Mouse (Mus musculus) ovary, adult 18-20 months (tissue): ENCODE measurements around the gene Cpa2.

Experiments used
- DNase-seq: peaks from one replicate; pipeline ENCODE4 v3.0.0; 2022; ENCODE audit warnings: low spot score, mixed read lengths

Gene Cpa2

GRCm38 (mm10) chr6:30541009-30541799 is at the start of gene Cpa2:
Gene Cpa2, plus strand, starts transcription at chr6:30541582.
- no peak for DNase-seq

- no peak for DNase-seq
Measured at GRCm38 (mm10) chr6:30499049-30499448, 42.3 kb upstream of the Cpa2 start.

GRCm38 (mm10) chr6:30508824-30509223 is 32.6 kb upstream of the Cpa2 start:
- no peak for DNase-seq

- peak; percentile 99 for DNase-seq
Measured at GRCm38 (mm10) chr6:30509265-30510239, 31.8 kb upstream of the Cpa2 start, which contains the start of the genes Tmem209 and Ssmem1. Gene Tmem209, minus strand, starts transcription at chr6:30509783. Gene Ssmem1, plus strand, starts transcription at chr6:30509849.

GRCm38 (mm10) chr6:30510291-30510690 is 31.1 kb upstream of the Cpa2 start:
- no peak for DNase-seq

GRCm38 (mm10) chr6:30514242-30514641 is 27.1 kb upstream of the Cpa2 start:
- no peak for DNase-seq

- no peak for DNase-seq
Measured at GRCm38 (mm10) chr6:30520400-30520799, 21.0 kb upstream of the Cpa2 start.

GRCm38 (mm10) chr6:30525456-30526332 is 15.7 kb upstream of the Cpa2 start:
- no peak for DNase-seq

GRCm38 (mm10) chr6:30526586-30527515 is 14.5 kb upstream of the Cpa2 start:
- no peak for DNase-seq

GRCm38 (mm10) chr6:30528800-30529199 is 12.6 kb upstream of the Cpa2 start:
- DNase-seq, result no peak

GRCm38 (mm10) chr6:30535340-30535739 is 6.0 kb upstream of the Cpa2 start:
- DNase-seq, result no peak

GRCm38 (mm10) chr6:30538240-30538639 is 3.1 kb upstream of the Cpa2 start:
- no peak for DNase-seq

GRCm38 (mm10) chr6:30538800-30539199 is 2.6 kb upstream of the Cpa2 start:
- no peak for DNase-seq

- DNase-seq, result no peak
Measured at GRCm38 (mm10) chr6:30542277-30542676, 895 bp downstream of the Cpa2 start.

GRCm38 (mm10) chr6:30543077-30543476 is 1.7 kb downstream of the Cpa2 start:
- DNase-seq, result no peak

- no peak for DNase-seq
Measured at GRCm38 (mm10) chr6:30543851-30544250, 2.5 kb downstream of the Cpa2 start.

- DNase-seq, result no peak
Measured at GRCm38 (mm10) chr6:30545689-30546088, 4.3 kb downstream of the Cpa2 start.

- DNase-seq, result no peak
Measured at GRCm38 (mm10) chr6:30546571-30547273, 5.3 kb downstream of the Cpa2 start.

- no peak for DNase-seq
Measured at GRCm38 (mm10) chr6:30547274-30547645, 5.9 kb downstream of the Cpa2 start.
